Mouse (Mus musculus) granulocyte monocyte progenitor cell, adult 5-6 weeks (primary cell): ENCODE results near the gene Clrn3. TPM values are rescaled to one million over a fixed set of nuclear protein-coding genes. Genes with fewer than 3 reads are reported as not detected.

ENCODE experiments used
- total RNA-seq, 2 experiments: library from RNA; stranded (forward) in 1 of 2; stranded (reverse) in 1 of 2; fragments of 200-712, 200-1000 nt in 1 of 2; fragments of >200 nt in 1 of 2; fragmentation: Nextera tagmentation in 1 of 2; gene quantifications; 2 replicates each; pipeline ENCODE4 v1.2.3; 2014 to 2017

Gene Clrn3
- total RNA-seq, 2 experiments from 2014 or later: not detected

Other genes with a start within 250 kb of the Clrn3 start
- not detected in 2 replicates for gene Foxi2, start 118.3 kb downstream of the Clrn3 start, total RNA-seq (2014; fragmentation: Nextera tagmentation)
- not detected in 2 replicates for gene Foxi2, start 118.3 kb downstream of the Clrn3 start, total RNA-seq (2017)
- 74.9 and 86.6 TPM in 2 replicates for gene Ptpre, start 8.8 kb upstream of the Clrn3 start, total RNA-seq (2014; fragmentation: Nextera tagmentation)
- gene Ptpre, start 8.8 kb upstream of the Clrn3 start, total RNA-seq (2017): 48.3 and 49.8 TPM in 2 replicates
- 154 and 199 TPM in 2 replicates for gene Mki67, start 187.7 kb upstream of the Clrn3 start, total RNA-seq (2014; fragmentation: Nextera tagmentation)
- 269 and 306 TPM in 2 replicates for gene Mki67, start 187.7 kb upstream of the Clrn3 start, total RNA-seq (2017)